In genomic region chr7:141902791-141903190, GRCm38 (mm10) we compare ENCODE assay signal across 8 mouse cellular contexts. TPM values are rescaled to one million over a fixed set of nuclear protein-coding genes. Genes with fewer than 3 reads are reported as not detected.
DNase-seq lines count a peak whose midpoint lies in the region; ATAC-seq lines count a peak whose summit lies in the region.

No protein-coding gene starts in this region.

- no peak for ATAC-seq in heart, embryonic 12.5 days (ENCODE audit: insufficient number of reproducible peaks, low FRiP score)
- no peak for ATAC-seq in neural tube, embryonic 15.5 days (ENCODE audit: low FRiP score)

- no peak overlapping the region for H3K27ac ChIP-seq in heart, embryonic 12.5 days (ENCODE audit: poor library complexity, severe bottlenecking)
- peak overlapping the region; percentile 89 for H3K27ac ChIP-seq in neural tube, embryonic 15.5 days (replicated peaks)

- no peaks in the 10 kb centered on the region for H3K9me3 ChIP-seq in heart, embryonic 12.5 days (replicated peaks)
- H3K9me3 ChIP-seq in neural tube, embryonic 15.5 days (replicated peaks): no peaks in the 10 kb centered on the region

- no peak for DNase-seq in heart, adult 8-10 months (ENCODE audit: low spot score)
- DNase-seq in thymus, postnatal 14 days: peak; percentile 12
- DNase-seq in thymus, adult 18-20 months: no peak
- DNase-seq in left cerebral cortex, adult 9 months (ENCODE audit: low spot score in 2 of 2): peak; percentile 35 to 69
- no peak for DNase-seq in spleen, adult 12 weeks (ENCODE audit: low spot score)
- DNase-seq in urinary bladder, postnatal 4 days (ENCODE audit: low spot score in 2 of 2): no peak

- WGBS in heart, embryonic 12.5 days: 63% methylated on average over 4 of the region's 4 CpGs
- WGBS in neural tube, embryonic 15.5 days: 68% methylated on average over 4 of the region's 4 CpGs

- peak overlapping the region; percentile 100 for H3K4me3 ChIP-seq in heart, embryonic 12.5 days
- H3K4me3 ChIP-seq in neural tube, embryonic 15.5 days (replicated peaks): peak overlapping the region; percentile 89

- peaks cover 24% of the 10 kb centered on the region for H3K4me1 ChIP-seq in heart, embryonic 12.5 days (replicated peaks)
- peaks cover 36% of the 10 kb centered on the region for H3K4me1 ChIP-seq in neural tube, embryonic 15.5 days

- no peaks in the 10 kb centered on the region for H3K36me3 ChIP-seq in heart, embryonic 12.5 days
- H3K36me3 ChIP-seq in neural tube, embryonic 15.5 days: no peaks in the 10 kb centered on the region

- peak overlapping the region; percentile 62; the same call in 1 of the 2 replicates for H3K9ac ChIP-seq in heart, embryonic 12.5 days
- peak overlapping the region; percentile 48 for H3K9ac ChIP-seq in neural tube, embryonic 15.5 days (replicated peaks)

- H3K4me2 ChIP-seq in heart, embryonic 12.5 days: peak overlapping the region; percentile 95
- peak overlapping the region; percentile 64 for H3K4me2 ChIP-seq in neural tube, embryonic 15.5 days

- peaks cover 27% of the 10 kb centered on the region for H3K27me3 ChIP-seq in heart, embryonic 12.5 days (replicated peaks)
- peaks cover 7% of the 10 kb centered on the region; the same call in 1 of the 2 replicates for H3K27me3 ChIP-seq in neural tube, embryonic 15.5 days (replicated peaks)

RNA-seq across cellular contexts. Expression of gene Tollip, which starts 15.5 kb away (rescaled TPM):
- polyA plus RNA-seq in heart, embryonic 12.5 days (2016; fragmentation: Nextera tagmentation; extraction: Ambion mirVana): 41.1 and 41.3 TPM in 2 replicates
- 10 to 100 TPM; 55.3 to 61.2 (median 57.8) TPM for total RNA-seq in heart, adult 8-10 months (2022)
- 67.5 and 70.0 TPM in 2 replicates for polyA plus RNA-seq in neural tube, embryonic 15.5 days (2015; fragmentation: Nextera tagmentation; extraction: Ambion mirVana)

RNA-seq across cellular contexts. Expression of gene Brsk2, which starts 46.8 kb away (rescaled TPM):
- 0.40 TPM in 2 replicates for polyA plus RNA-seq in heart, embryonic 12.5 days (2016; fragmentation: Nextera tagmentation; extraction: Ambion mirVana)
- total RNA-seq in heart, adult 8-10 months (2022): under 1 TPM; 0.16 to 0.43 (median 0.22) TPM
- 17.5 and 20.2 TPM in 2 replicates for polyA plus RNA-seq in neural tube, embryonic 15.5 days (2015; fragmentation: Nextera tagmentation; extraction: Ambion mirVana)

Comparison
In these comparisons a context has a peak if more than half of its experiments do, and no peak if none do; other contexts are left out.
1. DNase-seq: peak in thymus, postnatal 14 days (single experiment) and left cerebral cortex, adult 9 months (2 of 2); none in heart, adult 8-10 months (single experiment), thymus, adult 18-20 months (0 of 2), spleen, adult 12 weeks (single experiment) and urinary bladder, postnatal 4 days (0 of 2).
2. RNA of gene Brsk2, which starts 46.8 kb away (polyA plus RNA-seq): 17.5 to 20.2 TPM in neural tube, embryonic 15.5 days; 0.40 TPM in heart, embryonic 12.5 days; every median in the first group is over 10 times any median in the second.